Mouse (Mus musculus) cerebellum, adult 2 months (tissue): Measurements from ENCODE around the gene Med22.

Experiments used
- CTCF ChIP-seq: fragments of 200-500 bp; IDR thresholded peaks from 2 replicates; pipeline ENCODE4 v1.5.1; 2011; ENCODE audit warnings: low read depth, mild to moderate bottlenecking, control low read depth, low read length, moderate library complexity, borderline replicate concordance; ENCODE audit not compliant: insufficient read depth
- POLR2A ChIP-seq: fragments of 200-500 bp; IDR thresholded peaks from 2 replicates; pipeline ENCODE4 v1.6.1; 2011; ENCODE audit warnings: low read length, control low read depth, borderline replicate concordance; ENCODE audit not compliant: insufficient read depth

DNA sequence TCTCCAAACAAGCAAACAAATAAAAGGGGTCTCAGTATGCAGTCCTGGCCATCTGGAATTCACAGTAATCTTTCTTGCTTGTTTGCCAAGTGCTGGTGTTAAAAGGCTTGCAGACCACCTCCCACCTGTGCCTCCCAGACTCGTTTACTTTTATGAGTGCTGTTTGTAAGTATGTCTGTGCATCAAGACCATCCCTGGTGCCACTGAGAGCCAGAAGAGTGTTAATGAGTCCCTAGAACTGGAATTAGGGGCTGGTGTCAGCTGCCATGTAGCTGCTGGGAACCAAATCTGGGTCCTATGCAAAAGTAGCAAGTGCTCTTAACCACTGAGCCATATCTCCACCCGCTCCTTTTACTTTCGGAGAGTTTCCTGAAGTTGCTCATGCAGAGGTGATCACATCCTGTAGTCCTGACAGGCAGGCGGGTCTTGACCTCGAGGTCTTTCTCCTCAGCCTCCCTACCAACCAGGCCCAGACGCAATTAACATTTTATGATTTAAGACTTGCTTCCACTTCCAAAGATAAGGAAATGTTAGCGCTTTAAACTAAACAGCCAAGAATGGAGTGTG is 8.6 kb downstream of the Med22 start:
- TF ChIP-seq POLR2A (no peak), CTCF (no peak)
